Mouse (Mus musculus) liver, postnatal 0 days (tissue): ENCODE measurements around the gene Lrrc38. TPM values are rescaled to one million over a fixed set of nuclear protein-coding genes. Genes with fewer than 3 reads are reported as not detected.

ENCODE experiments used
- ATAC-seq: fragments of 200-750 bp; cut with Nextera tagmentation; 2 replicates; pipeline ENCODE4 v1.8.0; 2017; ENCODE audit warnings: mild to moderate bottlenecking, moderate library complexity
- DNase-seq: peaks from one replicate; pipeline ENCODE4 v3.0.0-alpha.2; 2016
- H3K27ac ChIP-seq: fragments of 300-500 bp; sonication (generic); 2 replicates; pipeline ENCODE4 v1.5.1; 2014; ENCODE audit warnings: antibody characterized with exemption, moderate library complexity, mild to moderate bottlenecking, low read depth
- H3K27me3 ChIP-seq: fragments of 300-500 bp; sonication (generic); 2 replicates; pipeline ENCODE4 v1.6.1; 2014; ENCODE audit warnings: low read length, control low read depth, mixed read lengths; ENCODE audit not compliant: insufficient read depth
- H3K36me3 ChIP-seq: fragments of 300-500 bp; sonication (generic); replicated peaks from 2 replicates; pipeline ENCODE4 v1.6.1; 2014; ENCODE audit warnings: mild to moderate bottlenecking, control low read depth, low read length, moderate library complexity, mixed read lengths; ENCODE audit not compliant: insufficient read depth
- H3K4me1 ChIP-seq: fragments of 300-500 bp; sonication (generic); 2 replicates; pipeline ENCODE4 v1.6.1; 2014; ENCODE audit warnings: antibody characterized with exemption, mild to moderate bottlenecking, control low read depth; ENCODE audit not compliant: insufficient read depth
- H3K4me2 ChIP-seq: fragments of 300-500 bp; sonication (generic); 2 replicates; pipeline ENCODE4 v1.6.1; 2014; ENCODE audit warnings: low read depth, mild to moderate bottlenecking, low read length, moderate library complexity, mixed read lengths
- H3K4me3 ChIP-seq: fragments of 300-500 bp; sonication (generic); 2 replicates; pipeline ENCODE4 v1.5.1; 2014; ENCODE audit warnings: low read depth, low read length
- H3K9ac ChIP-seq: fragments of 300-500 bp; sonication (generic); replicated peaks from 2 replicates; pipeline ENCODE4 v1.6.1; 2014; ENCODE audit warnings: mild to moderate bottlenecking, moderate library complexity
- H3K9me3 ChIP-seq: fragments of 300-500 bp; sonication (generic); 2 replicates; pipeline ENCODE4 v1.6.1; 2016; ENCODE audit warnings: mild to moderate bottlenecking, control low read depth, low read length, mixed read lengths
- CTCF ChIP-seq: sonication (generic); IDR thresholded peaks from 2 replicates; pipeline ENCODE4 v1.5.1; 2016; ENCODE audit warnings: antibody characterized with exemption, low read depth
- EP300 ChIP-seq: IDR thresholded peaks from 2 replicates; pipeline ENCODE4 v1.6.1; 2016; ENCODE audit warnings: antibody characterized with exemption, low read depth, mild to moderate bottlenecking
- WGBS: fragments of 180-500 bp; shearing (Covaris S2); extraction: QIAGEN DNeasy Blood & Tissue Kit; methylation state at CpG from one replicate; pipeline ENCODE4 v1.1.7; 2014; ENCODE audit not compliant: insufficient replicate concordance; 5-methylcytosine and 5-hydroxymethylcytosine counted together
- polyA plus RNA-seq: library from polyadenylated mRNA; unstranded; fragments of >200 nt; fragmentation: Nextera tagmentation; extraction: Ambion mirVana; gene quantifications from 2 replicates; pipeline ENCODE4 v1.2.1, GENCODE M21; 2015

Gene Lrrc38
- polyA plus RNA-seq, 1 experiment from 2014 or later: not detected

DNA sequence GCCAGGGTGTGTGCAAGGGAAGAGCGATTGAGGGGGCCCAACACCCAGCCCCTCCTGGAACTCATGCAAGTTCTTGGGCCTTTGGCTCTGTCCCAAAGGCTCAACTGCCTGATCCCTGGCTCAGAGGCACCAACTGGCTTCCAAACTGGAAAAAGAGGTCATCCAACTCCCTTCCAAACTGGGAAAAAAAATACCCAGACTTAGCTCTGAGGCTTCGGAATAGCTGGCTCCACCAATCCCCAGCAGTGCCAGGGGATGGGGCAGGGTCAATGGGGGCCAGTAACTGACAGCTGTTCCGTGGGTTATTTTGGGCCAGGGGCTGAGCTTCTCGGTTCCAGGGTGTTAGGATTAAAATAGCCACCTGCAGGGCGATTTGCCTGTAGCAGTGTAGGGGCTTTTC is 879 bp upstream of the Lrrc38 start:
- Histone ChIP-seq H3K4me2 (no peak overlapping the region), H3K27me3 (peaks cover 33% of the 10 kb centered on the region), H3K4me1 (no peaks in the 10 kb centered on the region; the same call in 1 of the 2 replicates), H3K36me3 (no peaks in the 10 kb centered on the region), H3K9ac (no peak overlapping the region), H3K9me3 (no peaks in the 10 kb centered on the region), H3K4me3 (no peak overlapping the region), H3K27ac (no peak overlapping the region)
- no peak for DNase-seq
- TF ChIP-seq CTCF (no peak), EP300 (no peak)
- 14% methylated on average over 5 of the region's 5 CpGs for WGBS
- no peak for ATAC-seq

DNA sequence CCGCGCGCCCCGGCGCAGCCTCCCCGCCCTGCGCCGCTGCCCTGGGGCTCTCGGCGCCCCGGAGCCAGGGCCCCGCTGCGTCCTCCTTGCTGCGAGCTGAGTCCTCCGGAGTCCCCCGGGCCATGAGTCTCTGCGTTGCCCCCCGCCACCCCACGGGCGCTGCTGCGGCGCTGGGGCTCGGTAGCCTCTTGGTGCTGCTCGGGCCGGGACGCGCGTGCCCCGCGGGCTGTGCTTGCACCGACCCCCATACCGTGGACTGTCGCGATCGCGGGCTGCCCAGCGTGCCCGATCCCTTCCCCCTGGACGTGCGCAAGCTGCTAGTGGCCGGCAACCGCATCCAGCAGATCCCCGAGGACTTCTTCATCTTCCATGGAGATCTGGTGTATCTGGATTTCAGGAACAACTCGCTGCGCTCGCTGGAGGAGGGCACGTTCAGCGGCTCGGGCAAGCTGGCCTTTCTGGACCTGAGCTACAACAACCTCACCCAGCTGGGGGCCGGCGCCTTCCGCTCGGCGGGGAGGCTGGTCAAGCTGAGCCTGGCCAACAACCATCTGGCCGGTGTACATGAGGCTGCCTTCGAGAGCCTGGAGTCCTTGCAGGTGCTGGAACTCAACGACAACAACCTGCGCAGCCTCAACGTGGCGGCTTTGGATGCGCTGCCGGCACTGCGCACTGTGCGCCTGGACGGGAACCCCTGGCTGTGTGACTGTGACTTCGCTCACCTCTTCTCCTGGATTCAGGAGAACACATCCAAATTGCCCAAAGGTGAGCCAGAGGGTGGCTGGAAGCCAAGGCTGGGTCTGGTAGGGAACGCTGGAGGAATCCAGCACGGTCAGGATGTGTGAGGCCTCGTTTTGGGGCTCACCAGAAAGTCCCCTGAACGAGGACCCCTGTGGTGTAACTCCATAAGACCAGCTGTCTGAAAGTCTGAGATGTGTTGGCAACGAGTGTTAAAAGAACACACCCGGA is 774 bp downstream of the Lrrc38 start:
- Histone ChIP-seq H3K9ac (no peak overlapping the region), H3K27me3 (peaks cover 33% of the 10 kb centered on the region), H3K4me2 (peak overlapping the region; percentile 38; the same call in 1 of the 2 replicates), H3K9me3 (no peaks in the 10 kb centered on the region), H3K36me3 (no peaks in the 10 kb centered on the region), H3K27ac (no peak overlapping the region), H3K4me1 (no peaks in the 10 kb centered on the region; the same call in 1 of the 2 replicates), H3K4me3 (no peak overlapping the region)
- DNase-seq (no peak), ATAC-seq (no peak)
- WGBS: 5% methylated on average over 64 of the region's 72 CpGs
- TF ChIP-seq EP300 (no peak), CTCF (no peak)

DNA sequence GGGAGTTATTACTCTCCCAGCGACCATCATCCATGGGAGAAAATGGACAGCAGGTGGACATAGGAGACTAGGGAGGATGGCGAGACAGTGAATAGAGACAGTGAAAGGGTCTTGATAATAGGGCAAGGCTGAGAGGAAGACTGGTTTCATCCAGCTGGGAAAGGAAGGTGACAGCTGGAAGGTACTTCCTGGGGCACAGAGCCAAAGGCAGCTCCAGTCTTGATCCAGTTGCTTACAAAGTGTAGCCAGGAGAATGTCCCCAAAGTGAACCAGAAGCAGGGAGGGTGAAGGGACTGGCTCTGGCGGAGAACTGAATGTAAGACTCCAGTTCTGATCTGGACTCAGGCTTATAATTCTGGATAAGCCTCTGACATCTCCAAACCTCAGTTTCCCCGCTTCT is 2.7 kb downstream of the Lrrc38 start:
- ATAC-seq (no peak), DNase-seq (no peak)
- WGBS: 66% methylated on average over 4 of the region's 4 CpGs
- no peak overlapping the region for H3K27ac ChIP-seq
- no peaks in the 10 kb centered on the region for H3K36me3 ChIP-seq
- no peaks in the 10 kb centered on the region; the same call in 1 of the 2 replicates for H3K4me1 ChIP-seq
- TF ChIP-seq CTCF: no peak
- no peak for TF ChIP-seq EP300
- no peaks in the 10 kb centered on the region for H3K9me3 ChIP-seq
- no peak overlapping the region for H3K4me3 ChIP-seq
- H3K27me3 ChIP-seq: peaks cover 29% of the 10 kb centered on the region
- no peak overlapping the region for H3K4me2 ChIP-seq
- H3K9ac ChIP-seq: no peak overlapping the region

DNA sequence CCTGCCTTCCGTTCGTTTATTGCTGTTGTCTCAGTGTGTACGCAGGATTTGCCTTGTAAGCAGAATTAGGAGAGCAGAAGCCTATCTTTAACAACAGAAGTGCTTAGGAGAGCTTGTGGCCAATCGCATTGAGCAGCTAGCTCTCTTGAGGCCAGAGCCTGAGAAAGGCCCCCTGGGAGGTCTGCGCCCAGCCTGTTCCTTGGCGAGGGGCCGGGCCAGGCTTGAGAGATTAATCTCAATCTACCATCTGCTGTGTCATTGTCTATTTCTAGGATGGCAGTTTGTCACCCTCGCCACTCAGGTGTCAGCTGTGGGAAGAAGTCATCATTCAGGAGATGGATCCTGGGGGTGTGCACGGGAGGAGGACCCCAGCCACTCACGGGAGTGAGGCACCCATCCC is 12.0 kb downstream of the Lrrc38 start:
- WGBS: 47% methylated on average over 10 of the region's 10 CpGs
- Histone ChIP-seq H3K4me2 (no peak overlapping the region), H3K4me1 (no peaks in the 10 kb centered on the region), H3K4me3 (no peak overlapping the region), H3K27ac (no peak overlapping the region), H3K36me3 (no peaks in the 10 kb centered on the region), H3K27me3 (no peaks in the 10 kb centered on the region), H3K9ac (no peak overlapping the region), H3K9me3 (no peaks in the 10 kb centered on the region)
- TF ChIP-seq CTCF (no peak), EP300 (no peak)
- ATAC-seq: no peak
- no peak for DNase-seq

DNA sequence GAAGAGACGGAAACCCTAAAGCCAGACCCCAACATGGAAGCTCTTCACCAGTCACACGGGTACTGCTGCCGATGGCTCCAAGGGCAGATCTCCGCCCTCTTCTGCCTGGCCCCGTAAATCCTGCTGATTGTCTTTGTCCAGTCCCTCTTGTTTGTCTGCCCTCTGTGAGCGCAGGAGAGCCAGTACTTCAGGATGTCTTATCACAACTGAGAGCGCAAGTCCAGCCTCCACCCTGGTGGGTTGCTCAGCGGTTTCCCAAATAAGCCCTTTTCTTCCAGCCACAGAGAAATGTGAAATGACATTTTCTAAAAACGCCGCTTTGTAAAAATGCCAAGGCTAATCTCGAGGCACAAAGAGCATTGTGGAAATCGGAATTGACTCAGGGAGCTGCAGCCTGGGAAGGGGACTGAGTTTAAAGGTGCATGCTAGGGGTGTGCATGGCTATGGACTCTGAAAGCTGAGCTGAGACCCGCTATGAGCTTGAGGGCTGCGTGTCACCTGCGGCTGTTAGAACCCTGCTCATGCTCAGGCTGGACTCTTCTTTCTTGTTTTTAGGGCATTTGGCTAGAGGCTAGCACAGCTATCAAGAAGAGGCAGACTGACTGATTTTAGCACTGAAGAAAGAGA is 17.0 kb downstream of the Lrrc38 start:
- Histone ChIP-seq H3K9me3 (no peaks in the 10 kb centered on the region), H3K27ac (no peak overlapping the region), H3K36me3 (no peaks in the 10 kb centered on the region), H3K4me3 (no peak overlapping the region), H3K4me1 (no peaks in the 10 kb centered on the region), H3K27me3 (no peaks in the 10 kb centered on the region), H3K9ac (no peak overlapping the region), H3K4me2 (no peak overlapping the region)
- ATAC-seq: no peak
- no peak for DNase-seq
- TF ChIP-seq EP300 (no peak), CTCF (no peak)
- 55% methylated on average over 15 of the region's 15 CpGs for WGBS

DNA sequence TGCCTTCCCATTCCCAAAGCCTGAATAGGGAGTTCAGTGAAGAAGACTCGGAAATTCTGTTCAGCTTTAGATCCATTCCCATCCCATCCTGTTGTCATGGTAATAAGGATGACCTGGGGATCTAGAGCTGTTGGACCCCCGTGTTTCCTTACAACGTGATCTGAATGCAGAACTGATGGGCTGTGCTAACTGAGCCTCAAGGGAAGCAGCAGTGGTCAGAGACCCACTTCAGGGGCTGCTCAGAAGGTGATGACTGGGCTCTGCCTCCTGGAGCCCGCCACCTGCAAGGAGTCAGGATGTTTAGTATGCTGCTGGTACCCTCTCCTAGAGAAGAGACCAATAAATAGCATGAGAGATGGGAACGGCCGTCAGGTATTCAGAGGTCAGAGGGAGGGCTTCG is 29.9 kb downstream of the Lrrc38 start:
- 49% methylated on average over 7 of the region's 7 CpGs for WGBS
- DNase-seq (no peak), ATAC-seq (no peak)
- H3K9ac ChIP-seq: no peak overlapping the region
- H3K27me3 ChIP-seq: 0 out of 2 replicates have a peak, but pooled peaks cover 2% of the 10 kb centered on the region
- no peak for TF ChIP-seq EP300
- no peak for TF ChIP-seq CTCF
- H3K4me2 ChIP-seq: no peak overlapping the region
- H3K4me3 ChIP-seq: no peak overlapping the region
- no peaks in the 10 kb centered on the region for H3K9me3 ChIP-seq
- no peaks in the 10 kb centered on the region for H3K36me3 ChIP-seq
- H3K4me1 ChIP-seq: no peaks in the 10 kb centered on the region
- H3K27ac ChIP-seq: no peak overlapping the region
